Mouse (Mus musculus): ENCODE results near the gene Rxfp4.
A peak's percentile ranks its signal among the peaks of the same experiment; 100 is the strongest.
"Not testable (repeated sequence)": the region's sequence is repeated elsewhere in the genome, so short reads cannot be mapped to it uniquely, and the experiment has no call there.

Gene Rxfp4

DNA sequence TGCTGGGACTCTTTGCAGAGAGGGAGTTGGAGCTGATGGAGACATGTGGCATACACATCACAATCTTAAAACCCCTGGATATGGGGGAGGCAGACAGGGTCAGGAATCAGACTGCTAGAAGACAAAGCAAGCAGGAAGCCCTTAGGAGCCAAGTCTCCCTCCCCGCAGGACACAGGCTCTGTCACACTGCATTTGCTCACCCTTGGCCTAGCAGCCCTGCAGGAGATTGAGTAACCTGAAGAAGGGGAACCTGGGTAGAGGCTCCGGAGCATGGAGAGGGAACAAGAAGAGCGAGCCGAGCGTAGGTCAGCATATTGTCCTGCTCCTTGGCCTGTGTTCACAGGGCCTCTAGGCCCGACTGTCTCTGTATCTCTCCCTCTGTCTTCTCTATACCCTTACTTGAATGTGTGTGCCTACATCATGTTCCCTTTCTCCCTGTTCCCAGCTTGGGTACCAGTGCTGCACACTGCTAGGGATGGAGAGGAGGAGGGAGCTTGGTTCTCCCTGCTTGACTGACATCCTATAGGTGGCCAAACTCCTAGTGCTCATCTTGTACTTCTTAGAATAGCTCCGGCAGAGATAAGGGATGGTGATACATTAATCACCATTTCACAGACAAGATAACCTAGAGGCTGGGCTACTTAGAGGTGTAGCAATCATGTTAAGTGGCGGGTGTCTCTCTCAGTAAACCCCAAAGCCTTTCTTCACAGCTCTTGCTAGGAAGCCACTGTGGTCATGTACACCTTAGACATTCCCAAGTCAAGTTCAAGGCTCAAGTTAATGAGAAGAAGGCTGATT, 34.7 kb downstream of the Rxfp4 start:
- Histone ChIP-seq H3K9me3 (ENCODE audit: low read length) (no peaks in the 10 kb centered on the region), H3K4me1 (replicated peaks; ENCODE audit: low read depth, low read length) (peaks cover 86% of the 10 kb centered on the region), H3K36me3 (ENCODE audit: insufficient read depth, low read length) (peaks cover 22% of the 10 kb centered on the region), H3K27me3 (ENCODE audit: insufficient read depth, low read length) (peaks cover 5% of the 10 kb centered on the region; the same call in 1 of the 2 replicates), H3K4me3 (replicated peaks; ENCODE audit: low read length) (no peak overlapping the region)
- TF ChIP-seq CTCF (conservative IDR thresholded peaks at IDR 0.05; ENCODE audit: low read length) (no peak), NANOG (IDR thresholded peaks at IDR 0.05; ENCODE audit: borderline replicate concordance, low read length) (no peak), POU5F1 (IDR thresholded peaks at IDR 0.05; ENCODE audit: borderline replicate concordance, low read length) (no peak)

GRCm38 (mm10) chr3:88616951-88617500, 35.9 kb downstream of the Rxfp4 start:
- H3K4me1 ChIP-seq (replicated peaks; ENCODE audit: low read depth, low read length) = peaks cover 74% of the 10 kb centered on the region
- no peaks in the 10 kb centered on the region for H3K9me3 ChIP-seq (ENCODE audit: low read length)
- H3K4me3 ChIP-seq (replicated peaks; ENCODE audit: low read length) = 0 out of 2 replicates have a peak overlapping the region, but pooled peaks have one; percentile 66
- H3K36me3 ChIP-seq (ENCODE audit: insufficient read depth, low read length) = peaks cover 22% of the 10 kb centered on the region
- TF ChIP-seq CTCF (conservative IDR thresholded peaks at IDR 0.05; ENCODE audit: low read length) = no peak
- no peak for TF ChIP-seq NANOG (IDR thresholded peaks at IDR 0.05; ENCODE audit: borderline replicate concordance, low read length)
- TF ChIP-seq POU5F1 (IDR thresholded peaks at IDR 0.05; ENCODE audit: borderline replicate concordance, low read length) = no peak
- H3K27me3 ChIP-seq (ENCODE audit: insufficient read depth, low read length) = peaks cover 5% of the 10 kb centered on the region; the same call in 1 of the 2 replicates

GRCm38 (mm10) chr3:88615902-88616391, 37.0 kb downstream of the Rxfp4 start:
- TF ChIP-seq NANOG (IDR thresholded peaks at IDR 0.05; ENCODE audit: borderline replicate concordance, low read length) (no peak), CTCF (conservative IDR thresholded peaks at IDR 0.05; ENCODE audit: low read length) (no peak), POU5F1 (IDR thresholded peaks at IDR 0.05; ENCODE audit: borderline replicate concordance, low read length) (no peak)
- H3K27me3 ChIP-seq (ENCODE audit: insufficient read depth, low read length) = peaks cover 5% of the 10 kb centered on the region; the same call in 1 of the 2 replicates
- H3K4me1 ChIP-seq (replicated peaks; ENCODE audit: low read depth, low read length) = peaks cover 71% of the 10 kb centered on the region
- peaks cover 22% of the 10 kb centered on the region for H3K36me3 ChIP-seq (ENCODE audit: insufficient read depth, low read length)
- peak overlapping the region; percentile 66 for H3K4me3 ChIP-seq (replicated peaks; ENCODE audit: low read length)
- no peaks in the 10 kb centered on the region for H3K9me3 ChIP-seq (ENCODE audit: low read length)

DNA sequence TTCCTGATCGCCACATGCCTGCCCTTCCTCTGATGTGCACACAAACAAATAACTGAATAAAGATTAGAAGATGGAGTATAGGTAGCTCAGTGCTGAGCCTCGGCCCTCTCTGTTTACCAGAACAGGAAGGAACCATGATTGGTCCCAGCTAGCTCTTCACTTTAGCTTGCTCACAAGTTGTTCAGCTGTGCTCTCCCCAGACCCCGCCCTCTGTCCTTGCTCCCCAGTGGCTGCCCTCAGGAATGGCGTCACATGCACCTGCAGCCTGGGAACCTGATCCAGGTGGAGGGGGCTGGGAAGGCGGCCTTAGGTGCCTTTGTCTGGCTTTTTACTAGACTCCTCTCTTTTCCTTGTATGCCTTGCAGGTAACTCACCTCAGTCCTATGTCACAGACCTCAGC, 37.8 kb downstream of the Rxfp4 start:
- TF ChIP-seq POU5F1 (IDR thresholded peaks at IDR 0.05; ENCODE audit: borderline replicate concordance, low read length) (no peak), NANOG (IDR thresholded peaks at IDR 0.05; ENCODE audit: borderline replicate concordance, low read length) (no peak), CTCF (conservative IDR thresholded peaks at IDR 0.05; ENCODE audit: low read length) (no peak)
- Histone ChIP-seq H3K27me3 (ENCODE audit: insufficient read depth, low read length) (peaks cover 5% of the 10 kb centered on the region; the same call in 1 of the 2 replicates), H3K9me3 (ENCODE audit: low read length) (no peaks in the 10 kb centered on the region), H3K36me3 (ENCODE audit: insufficient read depth, low read length) (peaks cover 22% of the 10 kb centered on the region), H3K4me1 (replicated peaks; ENCODE audit: low read depth, low read length) (peaks cover 63% of the 10 kb centered on the region), H3K4me3 (replicated peaks; ENCODE audit: low read length) (peak overlapping the region; percentile 66)

- TF ChIP-seq CTCF (conservative IDR thresholded peaks at IDR 0.05; ENCODE audit: low read length) = no peak
- TF ChIP-seq NANOG (IDR thresholded peaks at IDR 0.05; ENCODE audit: borderline replicate concordance, low read length) = no peak
- no peak for TF ChIP-seq POU5F1 (IDR thresholded peaks at IDR 0.05; ENCODE audit: borderline replicate concordance, low read length)
- Histone ChIP-seq H3K27me3 (ENCODE audit: insufficient read depth, low read length) (peaks cover 5% of the 10 kb centered on the region; the same call in 1 of the 2 replicates), H3K4me3 (replicated peaks; ENCODE audit: low read length) (peak overlapping the region; percentile 66), H3K36me3 (ENCODE audit: insufficient read depth, low read length) (peaks cover 22% of the 10 kb centered on the region), H3K4me1 (replicated peaks; ENCODE audit: low read depth, low read length) (peaks cover 56% of the 10 kb centered on the region), H3K9me3 (ENCODE audit: low read length) (no peaks in the 10 kb centered on the region)
These were observed 38.5 kb downstream of the Rxfp4 start for GRCm38 (mm10) chr3:88614418-88614817.

DNA sequence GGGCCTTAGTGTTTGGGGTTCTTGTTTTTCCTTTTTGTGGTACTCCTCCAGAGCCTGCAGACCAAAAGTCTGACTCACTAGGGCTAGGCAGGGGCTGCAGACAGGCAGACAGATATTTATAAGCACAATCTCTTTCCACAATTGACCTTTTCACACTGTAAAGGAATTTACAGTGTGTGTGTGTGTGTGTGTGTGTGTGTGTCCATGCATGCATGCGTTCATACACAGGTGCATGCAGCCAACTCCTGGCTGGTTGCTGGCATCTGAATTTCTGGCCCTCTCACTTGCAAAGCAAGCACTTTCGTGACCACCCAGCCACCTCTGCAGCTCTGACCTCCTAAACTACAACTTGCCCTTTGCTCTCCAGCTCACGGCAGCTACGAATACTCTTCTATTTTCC, 43.9 kb downstream of the Rxfp4 start:
- Histone ChIP-seq H3K4me1 (replicated peaks; ENCODE audit: low read depth, low read length) (peaks cover 40% of the 10 kb centered on the region), H3K9me3 (ENCODE audit: low read length) (no peaks in the 10 kb centered on the region), H3K36me3 (ENCODE audit: insufficient read depth, low read length) (no peaks in the 10 kb centered on the region), H3K27me3 (ENCODE audit: insufficient read depth, low read length) (no peaks in the 10 kb centered on the region), H3K4me3 (replicated peaks; ENCODE audit: low read length) (no peak overlapping the region)
- no peak for TF ChIP-seq CTCF (conservative IDR thresholded peaks at IDR 0.05; ENCODE audit: low read length)
- no peak for TF ChIP-seq POU5F1 (IDR thresholded peaks at IDR 0.05; ENCODE audit: borderline replicate concordance, low read length)
- no peak for TF ChIP-seq NANOG (IDR thresholded peaks at IDR 0.05; ENCODE audit: borderline replicate concordance, low read length)

DNA sequence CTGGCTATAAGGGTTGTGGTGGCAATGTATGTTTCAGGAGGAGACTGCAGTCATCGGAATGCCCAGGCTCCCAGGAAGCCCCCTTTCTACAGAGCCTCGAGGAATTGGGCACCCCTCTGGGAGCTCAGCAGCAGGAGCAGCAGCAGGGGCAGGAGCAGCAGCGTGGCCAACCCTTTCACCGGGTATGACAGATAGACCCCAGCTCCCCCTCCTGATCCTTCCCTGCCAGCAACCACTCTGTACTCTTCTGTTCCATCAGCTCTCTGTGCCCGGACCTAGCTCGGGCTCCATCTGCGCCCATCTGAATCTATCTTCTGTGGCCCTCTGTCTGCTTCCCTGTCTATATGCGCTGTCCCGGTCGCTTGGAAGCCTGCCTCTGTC, 45.2 kb downstream of the Rxfp4 start:
- TF ChIP-seq POU5F1 (IDR thresholded peaks at IDR 0.05; ENCODE audit: borderline replicate concordance, low read length) = no peak
- TF ChIP-seq CTCF (conservative IDR thresholded peaks at IDR 0.05; ENCODE audit: low read length) = no peak
- TF ChIP-seq NANOG (IDR thresholded peaks at IDR 0.05; ENCODE audit: borderline replicate concordance, low read length) = no peak
- H3K36me3 ChIP-seq (ENCODE audit: insufficient read depth, low read length) = no peaks in the 10 kb centered on the region
- no peaks in the 10 kb centered on the region for H3K9me3 ChIP-seq (ENCODE audit: low read length)
- H3K4me3 ChIP-seq (replicated peaks; ENCODE audit: low read length) = peak overlapping the region; percentile 74
- H3K27me3 ChIP-seq (ENCODE audit: insufficient read depth, low read length) = no peaks in the 10 kb centered on the region
- H3K4me1 ChIP-seq (replicated peaks; ENCODE audit: low read depth, low read length) = peaks cover 47% of the 10 kb centered on the region

DNA sequence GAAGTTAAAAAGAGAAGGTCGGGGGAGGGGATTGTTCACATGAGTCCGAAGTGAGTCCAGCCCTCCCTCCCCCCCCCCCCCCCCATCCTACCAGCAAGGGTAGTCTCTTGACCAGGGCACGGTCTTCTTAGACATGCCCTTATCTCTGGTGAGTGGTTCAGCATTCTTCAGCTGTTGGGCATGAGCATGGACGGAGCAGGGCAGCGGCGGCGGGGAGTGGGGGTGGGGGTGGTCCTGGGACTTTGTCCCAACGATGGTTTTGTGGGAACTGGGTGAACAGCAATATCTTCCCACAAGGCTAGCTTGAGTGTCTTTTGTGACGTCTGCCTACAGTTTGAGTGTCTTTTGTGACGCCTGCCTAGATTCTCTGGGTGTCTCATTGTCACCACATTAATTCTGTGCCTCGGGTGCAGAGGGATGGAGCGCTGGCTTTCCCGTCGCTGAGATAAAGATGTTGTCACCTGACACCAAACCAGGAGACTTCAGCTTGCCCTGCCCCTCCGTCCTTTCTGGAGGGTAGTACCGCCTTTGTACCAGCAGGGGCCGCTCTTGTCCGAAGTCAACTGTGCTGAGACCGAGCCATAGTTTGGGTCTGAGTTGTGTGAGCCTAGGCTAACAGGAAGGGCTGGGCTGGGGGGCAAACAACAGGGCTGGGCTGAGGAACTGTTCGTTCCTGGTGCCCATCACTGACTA, 45.7 kb downstream of the Rxfp4 start:
- Histone ChIP-seq H3K4me1 (replicated peaks; ENCODE audit: low read depth, low read length) (peaks cover 53% of the 10 kb centered on the region), H3K9me3 (ENCODE audit: low read length) (no peaks in the 10 kb centered on the region), H3K27me3 (ENCODE audit: insufficient read depth, low read length) (no peaks in the 10 kb centered on the region), H3K36me3 (ENCODE audit: insufficient read depth, low read length) (no peaks in the 10 kb centered on the region), H3K4me3 (replicated peaks; ENCODE audit: low read length) (peak overlapping the region; percentile 74)
- TF ChIP-seq CTCF (conservative IDR thresholded peaks at IDR 0.05; ENCODE audit: low read length) (peak; percentile 100), POU5F1 (IDR thresholded peaks at IDR 0.05; ENCODE audit: borderline replicate concordance, low read length) (no peak), NANOG (IDR thresholded peaks at IDR 0.05; ENCODE audit: borderline replicate concordance, low read length) (no peak)

DNA sequence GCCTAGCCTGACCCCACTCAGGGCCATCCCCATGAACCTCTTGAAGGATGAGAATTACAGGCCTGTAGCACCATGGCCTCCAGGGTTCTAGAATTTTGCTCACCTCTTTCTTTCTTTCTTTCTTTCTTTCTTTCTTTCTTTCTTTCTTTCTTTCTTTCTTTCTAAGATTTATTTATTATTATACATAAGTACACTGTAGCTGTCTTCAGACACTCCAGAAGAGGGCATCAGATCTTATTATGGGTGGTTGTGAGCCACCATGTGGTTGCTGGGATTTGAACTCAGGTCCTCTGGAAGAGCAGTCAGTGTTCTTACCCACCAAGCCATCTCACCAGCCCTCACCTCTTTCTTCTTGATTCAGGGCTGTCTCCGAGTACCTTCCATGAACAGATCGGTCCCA, 47.3 kb downstream of the Rxfp4 start, which contains the start of gene Arhgef2:
Gene Arhgef2 (plus strand): TSS at position 301 of the 400 bp plus-strand sequence.
- not testable (repeated sequence) for H3K36me3 ChIP-seq (ENCODE audit: insufficient read depth, low read length); H3K27me3 ChIP-seq (ENCODE audit: insufficient read depth, low read length); H3K9me3 ChIP-seq (ENCODE audit: low read length)
- peaks cover 62% of the 10 kb centered on the region for H3K4me1 ChIP-seq (replicated peaks; ENCODE audit: low read depth, low read length)
- H3K4me3 ChIP-seq (replicated peaks; ENCODE audit: low read length) = peak within 1 kb of the TSS; percentile 32; the same call in 1 of the 2 replicates

Measured in E14TG2a.4 (cell line).